Mouse (Mus musculus): ENCODE data around the gene Trim31. TPM values are rescaled to one million over a fixed set of nuclear protein-coding genes. Genes with fewer than 3 reads are reported as not detected.

Trim31 gene
- polyA plus RNA-seq (2014; fragmentation: Nextera tagmentation; extraction: Ambion mirVana): not detected in 2 replicates

DNA sequence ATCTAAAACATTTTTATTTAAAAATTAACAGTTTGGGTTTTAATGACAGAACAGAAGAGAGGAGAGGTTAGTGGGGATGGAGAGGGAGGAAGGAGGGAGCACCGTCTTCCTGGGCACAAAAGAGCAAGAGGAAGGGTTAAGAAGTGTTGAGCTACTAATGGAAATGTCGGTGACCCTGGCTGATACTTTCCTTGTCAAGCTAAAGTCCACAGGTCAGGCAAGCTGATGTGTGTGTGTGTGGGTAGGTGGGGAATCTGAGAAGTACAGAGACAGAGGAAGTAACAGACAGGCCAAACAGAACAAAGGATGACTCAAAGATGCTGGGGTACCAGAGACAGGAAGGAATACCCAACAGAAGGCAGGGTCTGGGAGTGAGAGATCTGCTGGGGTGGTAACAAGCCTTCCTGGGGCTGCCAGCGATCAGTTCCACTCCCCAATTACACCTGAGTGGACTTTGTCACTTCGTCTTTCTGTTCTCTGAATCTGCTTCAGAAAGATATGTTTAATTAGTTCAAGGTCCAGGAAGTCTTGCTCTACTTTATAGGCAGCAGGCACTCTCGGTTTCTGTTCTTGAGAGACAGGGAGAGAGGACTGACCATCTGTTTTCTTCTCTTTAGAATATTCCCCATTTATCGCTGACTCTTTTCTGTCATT is at the start of gene Trim31:
Gene Trim31 (plus strand): TSS at position 567 of the 654 bp plus-strand sequence.
- no peaks in the 10 kb centered on the region for H3K4me1 ChIP-seq (ENCODE audit: control insufficient read depth, insufficient read depth, low read length)
- no peak within 1 kb of the TSS for H3K4me2 ChIP-seq (ENCODE audit: low read depth, low read length)
- 72% methylated on average over 6 of the region's 6 CpGs for WGBS
- H3K27ac ChIP-seq (replicated peaks; ENCODE audit: low read depth, low read length): no peak within 1 kb of the TSS
- H3K36me3 ChIP-seq (replicated peaks; ENCODE audit: control insufficient read depth, insufficient read depth, low read depth, low read length): no peaks in the 10 kb centered on the region
- H3K27me3 ChIP-seq (ENCODE audit: control insufficient read depth, insufficient read depth, low read length): no peaks in the 10 kb centered on the region
- no peaks in the 10 kb centered on the region for H3K9me3 ChIP-seq (replicated peaks; ENCODE audit: control insufficient read depth, low read length)
- no peak within 1 kb of the TSS for H3K9ac ChIP-seq (replicated peaks; ENCODE audit: low read length)
- DNase-seq (ENCODE audit: low spot score): no peak
- no peak for ATAC-seq (replicated peaks; ENCODE audit: insufficient number of reproducible peaks, low FRiP score, low TSS enrichment, low read depth)
- no peak within 1 kb of the TSS for H3K4me3 ChIP-seq (ENCODE audit: low read depth, low read length)

DNA sequence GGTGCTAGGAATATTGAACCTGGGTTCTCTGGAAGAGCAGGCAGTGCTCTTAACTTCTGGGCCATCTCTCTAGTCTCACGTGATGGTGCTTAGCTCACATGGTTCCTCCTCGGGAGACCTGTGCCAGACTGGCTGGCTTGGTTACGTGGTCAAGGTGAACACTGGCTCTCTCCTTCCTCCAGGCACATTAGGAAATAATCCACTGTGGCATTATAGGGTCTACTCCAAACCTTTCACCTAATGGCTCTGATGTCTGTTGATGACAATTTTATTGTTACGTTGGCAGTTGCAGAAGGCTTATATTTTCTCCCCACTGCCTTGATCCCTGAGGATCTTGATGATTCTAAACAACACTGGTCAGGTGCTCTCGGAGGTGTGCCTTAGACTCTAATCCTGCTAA is 49.0 kb upstream of the Trim31 start:
- Histone ChIP-seq H3K9ac (replicated peaks; ENCODE audit: low read length) (no peak overlapping the region), H3K4me2 (ENCODE audit: low read depth, low read length) (no peak overlapping the region), H3K9me3 (replicated peaks; ENCODE audit: control insufficient read depth, low read length) (no peaks in the 10 kb centered on the region), H3K4me3 (ENCODE audit: low read depth, low read length) (no peak overlapping the region), H3K27me3 (ENCODE audit: control insufficient read depth, insufficient read depth, low read length) (no peaks in the 10 kb centered on the region), H3K4me1 (ENCODE audit: control insufficient read depth, insufficient read depth, low read length) (no peaks in the 10 kb centered on the region), H3K27ac (replicated peaks; ENCODE audit: low read depth, low read length) (no peak overlapping the region), H3K36me3 (replicated peaks; ENCODE audit: control insufficient read depth, insufficient read depth, low read depth, low read length) (no peaks in the 10 kb centered on the region; the same call in none of the 2 replicates)
- 82% methylated on average over 5 of the region's 5 CpGs for WGBS
- ATAC-seq (replicated peaks; ENCODE audit: insufficient number of reproducible peaks, low FRiP score, low TSS enrichment, low read depth): no peak
- no peak for DNase-seq (ENCODE audit: low spot score)

DNA sequence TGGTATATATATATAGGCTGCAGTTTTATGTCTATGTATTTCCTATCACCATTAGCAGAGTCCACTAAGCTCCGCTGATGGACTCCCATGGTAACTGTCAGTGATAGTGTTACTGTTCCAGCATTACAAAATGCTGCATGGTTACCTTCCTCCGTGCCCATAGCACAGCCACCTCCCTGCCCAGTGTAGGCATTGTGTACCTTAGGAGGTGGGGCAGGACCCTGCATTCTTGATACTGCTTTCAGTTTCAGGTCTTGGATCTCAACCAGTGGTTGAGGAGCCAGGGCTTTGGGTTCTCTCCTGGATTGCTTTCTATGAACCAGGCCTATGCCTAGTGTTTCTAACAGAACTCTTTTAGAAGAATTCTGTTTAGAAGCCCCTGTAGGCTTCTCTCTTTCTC is 47.9 kb upstream of the Trim31 start:
- Histone ChIP-seq H3K9ac (replicated peaks; ENCODE audit: low read length) (no peak overlapping the region), H3K4me2 (ENCODE audit: low read depth, low read length) (no peak overlapping the region), H3K9me3 (replicated peaks; ENCODE audit: control insufficient read depth, low read length) (no peaks in the 10 kb centered on the region), H3K27me3 (ENCODE audit: control insufficient read depth, insufficient read depth, low read length) (no peaks in the 10 kb centered on the region), H3K4me3 (ENCODE audit: low read depth, low read length) (no peak overlapping the region), H3K36me3 (replicated peaks; ENCODE audit: control insufficient read depth, insufficient read depth, low read depth, low read length) (no peaks in the 10 kb centered on the region; the same call in none of the 2 replicates), H3K4me1 (ENCODE audit: control insufficient read depth, insufficient read depth, low read length) (no peaks in the 10 kb centered on the region), H3K27ac (replicated peaks; ENCODE audit: low read depth, low read length) (no peak overlapping the region)
- 88% methylated on average over 2 of the region's 2 CpGs for WGBS
- DNase-seq (ENCODE audit: low spot score) (no peak), ATAC-seq (replicated peaks; ENCODE audit: insufficient number of reproducible peaks, low FRiP score, low TSS enrichment, low read depth) (no peak)

DNA sequence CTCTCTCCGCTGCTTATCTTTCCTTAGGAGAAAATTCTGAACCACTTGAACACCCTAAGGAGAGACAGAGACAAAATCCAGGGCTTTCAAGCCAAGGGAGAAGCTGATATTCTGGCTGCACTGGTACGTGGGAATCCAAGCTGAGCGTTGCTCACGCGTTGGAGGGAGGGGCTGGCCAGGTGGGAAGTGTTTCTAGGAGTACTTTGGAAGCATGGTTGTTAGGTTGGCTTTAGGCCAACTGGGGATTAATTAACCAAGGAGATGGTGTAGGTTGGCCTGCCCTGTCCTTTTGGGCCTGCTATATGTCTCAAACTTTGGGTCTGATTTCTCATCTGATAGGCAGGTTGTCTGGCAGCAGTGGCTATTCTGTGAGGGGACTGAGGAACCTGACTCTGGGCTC is 46.7 kb upstream of the Trim31 start:
- ATAC-seq (replicated peaks; ENCODE audit: insufficient number of reproducible peaks, low FRiP score, low TSS enrichment, low read depth) (no peak), DNase-seq (ENCODE audit: low spot score) (no peak)
- H3K36me3 ChIP-seq (replicated peaks; ENCODE audit: control insufficient read depth, insufficient read depth, low read depth, low read length): no peaks in the 10 kb centered on the region; the same call in none of the 2 replicates
- H3K27ac ChIP-seq (replicated peaks; ENCODE audit: low read depth, low read length): no peak overlapping the region
- no peaks in the 10 kb centered on the region for H3K27me3 ChIP-seq (ENCODE audit: control insufficient read depth, insufficient read depth, low read length)
- 91% methylated on average over 5 of the region's 5 CpGs for WGBS
- H3K4me3 ChIP-seq (ENCODE audit: low read depth, low read length): no peak overlapping the region
- no peaks in the 10 kb centered on the region for H3K4me1 ChIP-seq (ENCODE audit: control insufficient read depth, insufficient read depth, low read length)
- H3K9me3 ChIP-seq (replicated peaks; ENCODE audit: control insufficient read depth, low read length): no peaks in the 10 kb centered on the region
- no peak overlapping the region for H3K9ac ChIP-seq (replicated peaks; ENCODE audit: low read length)
- H3K4me2 ChIP-seq (ENCODE audit: low read depth, low read length): no peak overlapping the region

- H3K4me2 ChIP-seq (ENCODE audit: low read depth, low read length): no peak overlapping the region
- no peak overlapping the region for H3K27ac ChIP-seq (replicated peaks; ENCODE audit: low read depth, low read length)
- no peak for DNase-seq (ENCODE audit: low spot score)
- no peaks in the 10 kb centered on the region for H3K4me1 ChIP-seq (ENCODE audit: control insufficient read depth, insufficient read depth, low read length)
- no peak overlapping the region for H3K4me3 ChIP-seq (ENCODE audit: low read depth, low read length)
- no peak overlapping the region for H3K9ac ChIP-seq (replicated peaks; ENCODE audit: low read length)
- no peaks in the 10 kb centered on the region for H3K27me3 ChIP-seq (ENCODE audit: control insufficient read depth, insufficient read depth, low read length)
- ATAC-seq (replicated peaks; ENCODE audit: insufficient number of reproducible peaks, low FRiP score, low TSS enrichment, low read depth): no peak
- no peaks in the 10 kb centered on the region for H3K9me3 ChIP-seq (replicated peaks; ENCODE audit: control insufficient read depth, low read length)
- 88% methylated on average over 5 of the region's 5 CpGs for WGBS
- H3K36me3 ChIP-seq (replicated peaks; ENCODE audit: control insufficient read depth, insufficient read depth, low read depth, low read length): no peaks in the 10 kb centered on the region; the same call in none of the 2 replicates
Measured at GRCm38 (mm10) chr17:36851627-36852026, 46.3 kb upstream of the Trim31 start.

DNA sequence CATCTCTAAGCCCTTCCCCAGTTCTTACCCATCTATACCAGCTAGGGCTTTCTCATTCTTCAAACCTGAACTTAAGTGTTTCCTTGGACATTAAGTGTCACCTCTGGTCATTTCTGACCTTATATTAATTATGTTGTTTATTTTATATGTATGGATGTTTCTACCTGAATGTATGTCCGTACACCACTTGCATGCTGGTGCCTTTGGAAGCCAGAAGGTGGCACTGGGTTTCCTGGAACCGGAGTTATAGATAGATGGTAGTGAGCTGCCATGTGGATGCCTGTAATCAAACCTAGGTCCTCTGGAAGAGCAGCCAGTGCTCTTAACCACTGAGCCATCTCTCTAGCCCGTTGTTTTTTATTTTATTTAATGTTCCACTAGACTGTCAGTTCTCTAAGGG is 42.4 kb upstream of the Trim31 start:
- H3K27me3 ChIP-seq (ENCODE audit: control insufficient read depth, insufficient read depth, low read length): no peaks in the 10 kb centered on the region
- no peaks in the 10 kb centered on the region for H3K9me3 ChIP-seq (replicated peaks; ENCODE audit: control insufficient read depth, low read length)
- no peak overlapping the region for H3K27ac ChIP-seq (replicated peaks; ENCODE audit: low read depth, low read length)
- no peak for ATAC-seq (replicated peaks; ENCODE audit: insufficient number of reproducible peaks, low FRiP score, low TSS enrichment, low read depth)
- peaks cover 5% of the 10 kb centered on the region for H3K36me3 ChIP-seq (replicated peaks; ENCODE audit: control insufficient read depth, insufficient read depth, low read depth, low read length)
- no peaks in the 10 kb centered on the region for H3K4me1 ChIP-seq (ENCODE audit: control insufficient read depth, insufficient read depth, low read length)
- no peak for DNase-seq (ENCODE audit: low spot score)
- H3K9ac ChIP-seq (replicated peaks; ENCODE audit: low read length): no peak overlapping the region
- H3K4me3 ChIP-seq (ENCODE audit: low read depth, low read length): no peak overlapping the region
- no peak overlapping the region for H3K4me2 ChIP-seq (ENCODE audit: low read depth, low read length)
- 88% methylated on average over 3 of the region's 3 CpGs for WGBS

GRCm38 (mm10) chr17:36856236-36856635 is 41.7 kb upstream of the Trim31 start:
- H3K9me3 ChIP-seq (replicated peaks; ENCODE audit: control insufficient read depth, low read length): no peaks in the 10 kb centered on the region
- no peak overlapping the region for H3K4me3 ChIP-seq (ENCODE audit: low read depth, low read length)
- no peak overlapping the region for H3K27ac ChIP-seq (replicated peaks; ENCODE audit: low read depth, low read length)
- no peak overlapping the region for H3K4me2 ChIP-seq (ENCODE audit: low read depth, low read length)
- ATAC-seq (replicated peaks; ENCODE audit: insufficient number of reproducible peaks, low FRiP score, low TSS enrichment, low read depth) (no peak), DNase-seq (ENCODE audit: low spot score) (no peak)
- H3K9ac ChIP-seq (replicated peaks; ENCODE audit: low read length): no peak overlapping the region
- no peaks in the 10 kb centered on the region for H3K4me1 ChIP-seq (ENCODE audit: control insufficient read depth, insufficient read depth, low read length)
- H3K36me3 ChIP-seq (replicated peaks; ENCODE audit: control insufficient read depth, insufficient read depth, low read depth, low read length): peaks cover 5% of the 10 kb centered on the region
- 95% methylated on average over 4 of the region's 4 CpGs for WGBS
- H3K27me3 ChIP-seq (ENCODE audit: control insufficient read depth, insufficient read depth, low read length): no peaks in the 10 kb centered on the region

- no peak for DNase-seq (ENCODE audit: low spot score)
- no peaks in the 10 kb centered on the region for H3K4me1 ChIP-seq (ENCODE audit: control insufficient read depth, insufficient read depth, low read length)
- no peaks in the 10 kb centered on the region for H3K27me3 ChIP-seq (ENCODE audit: control insufficient read depth, insufficient read depth, low read length)
- H3K4me2 ChIP-seq (ENCODE audit: low read depth, low read length): no peak overlapping the region
- no peak overlapping the region for H3K27ac ChIP-seq (replicated peaks; ENCODE audit: low read depth, low read length)
- H3K9ac ChIP-seq (replicated peaks; ENCODE audit: low read length): no peak overlapping the region
- no peak overlapping the region for H3K4me3 ChIP-seq (ENCODE audit: low read depth, low read length)
- peaks cover 5% of the 10 kb centered on the region for H3K36me3 ChIP-seq (replicated peaks; ENCODE audit: control insufficient read depth, insufficient read depth, low read depth, low read length)
- 91% methylated on average over 3 of the region's 3 CpGs for WGBS
- H3K9me3 ChIP-seq (replicated peaks; ENCODE audit: control insufficient read depth, low read length): no peaks in the 10 kb centered on the region
- no peak for ATAC-seq (replicated peaks; ENCODE audit: insufficient number of reproducible peaks, low FRiP score, low TSS enrichment, low read depth)
Measured at GRCm38 (mm10) chr17:36858181-36858580, 39.7 kb upstream of the Trim31 start.
